Mouse (Mus musculus): ENCODE measurements at regions not wholly inside any gene's neighbourhood (a gene's known extent, or its start where the extent isn't known, plus 50 kb on each side); places are given as distances from the start of the nearest gene placed in this dataset.

GRCm38 (mm10) chr3:117440294-117440693 lies 79.6 kb upstream of the Plppr4 start:
- dilution Hi-C loops (cut with MboI; ENCODE audit: extremely low pct_ligation_motif_present, extremely low pct_unique_long_range_greater_than_20kb, low sequenced_read_pairs) (no loop called here), in situ Hi-C loops (cut with MboI; ENCODE audit: low pct_ligation_motif_present, low pct_unique_long_range_greater_than_20kb, low sequenced_read_pairs) (no loop called here)
- Histone ChIP-seq H3K4me2 (ENCODE audit: insufficient read depth, low read depth, poor library complexity, severe bottlenecking) (peak overlapping the region; percentile 82), H3K4me1 (ENCODE audit: control insufficient read depth in 1 of 2, insufficient read depth in 2 of 2) (peaks cover 9% of the 10 kb centered on the region in 2 experiments), H3K36me3 (replicated peaks in 1 of 2; ENCODE audit: control insufficient read depth in 1 of 2, insufficient read depth in 1 of 2, low read length in 1 of 2) (no peaks in the 10 kb centered on the region), H3K9ac (ENCODE audit: insufficient read depth, low read depth) (peak overlapping the region; percentile 8; the same call in 1 of the 2 replicates), H3K79me2 (replicated peaks; ENCODE audit: control insufficient read depth, extremely low read depth, insufficient read depth, poor library complexity, severe bottlenecking) (no peaks in the 10 kb centered on the region), H3K4me3 (replicated peaks in 1 of 3; ENCODE audit: low read depth in 2 of 3, low read length in 2 of 3, poor library complexity in 1 of 3) (no peak overlapping the region), H3K27ac (ENCODE audit: insufficient read depth, low read depth) (no peak overlapping the region), H3K9me3 (replicated peaks; ENCODE audit: low read length) (no peaks in the 10 kb centered on the region), H3K27me3 (replicated peaks) (no peaks in the 10 kb centered on the region)
- peak; percentile 2 for DNase-seq (ENCODE audit: extremely low read depth)
- TF ChIP-seq CHD2 (IDR thresholded peaks at IDR 0.05; ENCODE audit: low read length) (peak; percentile 83), EP300 (IDR thresholded peaks at IDR 0.05; ENCODE audit: low read length) (no peak)

DNA sequence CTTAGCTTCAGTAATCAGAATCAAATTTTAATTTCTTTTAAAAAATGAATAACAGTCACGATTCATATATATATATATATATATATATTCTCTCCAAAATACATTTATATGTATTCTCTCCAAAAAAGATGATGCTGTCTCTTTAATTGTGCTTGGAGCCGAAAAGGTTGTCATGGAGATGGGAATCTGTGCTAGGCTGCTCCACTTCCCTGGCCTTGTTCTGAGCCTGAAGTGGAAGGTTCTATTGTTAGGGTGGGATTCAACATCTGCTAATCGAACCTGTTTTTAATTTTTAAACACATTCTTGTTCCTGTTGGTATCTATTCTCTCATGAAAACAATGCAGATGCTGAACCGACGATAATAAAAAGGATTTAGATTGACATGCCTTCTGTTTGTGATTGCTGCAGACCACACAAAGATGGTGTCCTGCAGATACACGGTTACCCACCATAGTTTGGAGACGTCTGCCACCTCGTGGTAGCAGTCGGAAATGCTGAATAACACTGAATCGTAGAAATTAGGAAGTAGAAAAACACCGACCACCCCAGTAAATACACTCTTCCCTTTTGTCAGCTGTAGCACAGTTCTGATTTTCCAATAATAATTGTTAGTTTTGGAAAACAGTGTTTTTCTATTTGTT lies 77.9 kb upstream of the Plppr4 start:
- Histone ChIP-seq H3K4me1 (ENCODE audit: control insufficient read depth in 1 of 2, insufficient read depth in 2 of 2) (peaks cover 11 to 13% of the 10 kb centered on the region in 2 experiments), H3K4me3 (replicated peaks in 1 of 3; ENCODE audit: low read depth in 2 of 3, low read length in 2 of 3, poor library complexity in 1 of 3) (no peak overlapping the region), H3K27me3 (replicated peaks) (no peaks in the 10 kb centered on the region), H3K9ac (ENCODE audit: insufficient read depth, low read depth) (no peak overlapping the region), H3K36me3 (replicated peaks in 1 of 2; ENCODE audit: control insufficient read depth in 1 of 2, insufficient read depth in 1 of 2, low read length in 1 of 2) (no peaks in the 10 kb centered on the region), H3K9me3 (replicated peaks; ENCODE audit: low read length) (no peaks in the 10 kb centered on the region), H3K4me2 (ENCODE audit: insufficient read depth, low read depth, poor library complexity, severe bottlenecking) (no peak overlapping the region; the same call in 1 of the 2 replicates), H3K27ac (ENCODE audit: insufficient read depth, low read depth) (no peak overlapping the region), H3K79me2 (replicated peaks; ENCODE audit: control insufficient read depth, extremely low read depth, insufficient read depth, poor library complexity, severe bottlenecking) (no peaks in the 10 kb centered on the region)
- dilution Hi-C loops (cut with MboI; ENCODE audit: extremely low pct_ligation_motif_present, extremely low pct_unique_long_range_greater_than_20kb, low sequenced_read_pairs) (no loop called here), in situ Hi-C loops (cut with MboI; ENCODE audit: low pct_ligation_motif_present, low pct_unique_long_range_greater_than_20kb, low sequenced_read_pairs) (loop anchor here (10.0 kb wide), 2 partner anchors 284 to 324 kb away; no protein-coding TSS in a partner anchor)
- peak; percentile 85 for DNase-seq (ENCODE audit: extremely low read depth)
- peak; percentile 92 for TF ChIP-seq RAD21 (IDR thresholded peaks at IDR 0.05; ENCODE audit: low read depth, low read length)
- no peak for TF ChIP-seq NRF1 (IDR thresholded peaks at IDR 0.05; ENCODE audit: low read depth, low read length)
- TF ChIP-seq SMC3 (IDR thresholded peaks at IDR 0.05; ENCODE audit: low read depth, low read length): peak; percentile 95
- TF ChIP-seq HCFC1 (IDR thresholded peaks at IDR 0.05; ENCODE audit: low read depth, low read length): no peak
- peak; percentile 39; the same call in 1 of the 2 replicates for TF ChIP-seq IRF4 (IDR thresholded peaks at IDR 0.05; ENCODE audit: low read depth, low read length)
- peak; percentile 88 for TF ChIP-seq ZC3H11A (IDR thresholded peaks at IDR 0.05; ENCODE audit: low read depth, low read length)
- peak; percentile 59 to 95 for TF ChIP-seq CTCF (conservative IDR thresholded peaks at IDR 0.05 in 1 of 2, IDR thresholded peaks at IDR 0.05 in 1 of 2; ENCODE audit: low read depth in 2 of 2, low read length in 2 of 2)

DNA sequence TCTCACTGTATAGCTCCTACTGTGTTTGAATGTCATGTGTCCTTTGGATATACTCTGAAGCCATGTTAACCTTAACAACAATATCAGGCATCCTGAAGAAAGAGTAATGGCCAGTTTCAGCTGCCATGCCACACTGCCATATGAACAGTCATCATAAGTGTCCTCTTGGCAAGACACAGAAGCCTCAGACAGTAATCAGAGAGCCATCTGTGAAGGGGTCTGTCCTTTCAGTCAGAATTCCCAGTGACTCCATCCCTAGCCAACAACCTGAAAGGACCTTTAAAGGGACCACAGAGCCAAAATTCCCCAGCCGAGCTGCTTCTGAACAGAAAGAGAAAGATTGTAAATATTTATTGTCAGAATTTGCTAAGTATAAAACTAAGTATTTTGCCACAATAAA lies 63.9 kb upstream of the Plppr4 start:
- Histone ChIP-seq H3K9ac (ENCODE audit: insufficient read depth, low read depth) (no peak overlapping the region), H3K4me3 (replicated peaks in 1 of 3; ENCODE audit: low read depth in 2 of 3, low read length in 2 of 3, poor library complexity in 1 of 3) (no peak overlapping the region), H3K9me3 (replicated peaks; ENCODE audit: low read length) (no peaks in the 10 kb centered on the region), H3K4me1 (ENCODE audit: control insufficient read depth in 1 of 2, insufficient read depth in 2 of 2) (no peaks in the 10 kb centered on the region), H3K79me2 (replicated peaks; ENCODE audit: control insufficient read depth, extremely low read depth, insufficient read depth, poor library complexity, severe bottlenecking) (no peaks in the 10 kb centered on the region), H3K27ac (ENCODE audit: insufficient read depth, low read depth) (no peak overlapping the region), H3K4me2 (ENCODE audit: insufficient read depth, low read depth, poor library complexity, severe bottlenecking) (no peak overlapping the region), H3K27me3 (replicated peaks) (no peaks in the 10 kb centered on the region), H3K36me3 (replicated peaks in 1 of 2; ENCODE audit: control insufficient read depth in 1 of 2, insufficient read depth in 1 of 2, low read length in 1 of 2) (no peaks in the 10 kb centered on the region)
- no peak for DNase-seq (ENCODE audit: extremely low read depth)
- in situ Hi-C loops (cut with MboI; ENCODE audit: low pct_ligation_motif_present, low pct_unique_long_range_greater_than_20kb, low sequenced_read_pairs): no loop called here
- dilution Hi-C loops (cut with MboI; ENCODE audit: extremely low pct_ligation_motif_present, extremely low pct_unique_long_range_greater_than_20kb, low sequenced_read_pairs): no loop called here
- TF ChIP-seq SMC3 (IDR thresholded peaks at IDR 0.05; ENCODE audit: low read depth, low read length): no peak
- TF ChIP-seq RCOR1 (conservative IDR thresholded peaks at IDR 0.05; ENCODE audit: low read depth, low read length): no peak
- no peak for TF ChIP-seq ZKSCAN1 (IDR thresholded peaks at IDR 0.05; ENCODE audit: borderline replicate concordance, low read depth, low read length)
- TF ChIP-seq CHD2 (IDR thresholded peaks at IDR 0.05; ENCODE audit: low read length): no peak
- no peak for TF ChIP-seq HCFC1 (IDR thresholded peaks at IDR 0.05; ENCODE audit: low read depth, low read length)
- TF ChIP-seq GABPA (IDR thresholded peaks at IDR 0.05; ENCODE audit: insufficient replicate concordance, low read depth, low read length): no peak
- TF ChIP-seq CTCF (conservative IDR thresholded peaks at IDR 0.05 in 1 of 2, IDR thresholded peaks at IDR 0.05 in 1 of 2; ENCODE audit: low read depth in 2 of 2, low read length in 2 of 2): no peak
- no peak for TF ChIP-seq MYC (IDR thresholded peaks at IDR 0.05; ENCODE audit: low read depth, low read length)
- no peak for TF ChIP-seq MAX (IDR thresholded peaks at IDR 0.05; ENCODE audit: low read length)
- no peak for TF ChIP-seq NRF1 (IDR thresholded peaks at IDR 0.05; ENCODE audit: low read depth, low read length)
- no peak for TF ChIP-seq PAX5 (IDR thresholded peaks at IDR 0.05; ENCODE audit: low read length)
- TF ChIP-seq ZC3H11A (IDR thresholded peaks at IDR 0.05; ENCODE audit: low read depth, low read length): no peak
- TF ChIP-seq ELF1 (IDR thresholded peaks at IDR 0.05; ENCODE audit: low read depth, low read length): no peak
- no peak for TF ChIP-seq ETS1 (conservative IDR thresholded peaks at IDR 0.05; ENCODE audit: low read depth, low read length)
- no peak for TF ChIP-seq MEF2A (IDR thresholded peaks at IDR 0.05; ENCODE audit: borderline replicate concordance, low read depth, low read length)
- TF ChIP-seq ZNF384 (IDR thresholded peaks at IDR 0.05; ENCODE audit: low read depth, low read length): no peak
- no peak for TF ChIP-seq RAD21 (IDR thresholded peaks at IDR 0.05; ENCODE audit: low read depth, low read length)

Data from CH12.LX (cell line).